Mouse (Mus musculus) testis, postnatal 14 days (tissue): ENCODE results near the gene Ugt1a10.
"Not testable (repeated sequence)": the region's sequence is repeated elsewhere in the genome, so short reads cannot be mapped to it uniquely, and the experiment has no call there.

Experiments used
- DNase-seq: peaks from one replicate; pipeline ENCODE4 v3.0.0; 2021; ENCODE audit warnings: low spot score

Gene Ugt1a10

DNA sequence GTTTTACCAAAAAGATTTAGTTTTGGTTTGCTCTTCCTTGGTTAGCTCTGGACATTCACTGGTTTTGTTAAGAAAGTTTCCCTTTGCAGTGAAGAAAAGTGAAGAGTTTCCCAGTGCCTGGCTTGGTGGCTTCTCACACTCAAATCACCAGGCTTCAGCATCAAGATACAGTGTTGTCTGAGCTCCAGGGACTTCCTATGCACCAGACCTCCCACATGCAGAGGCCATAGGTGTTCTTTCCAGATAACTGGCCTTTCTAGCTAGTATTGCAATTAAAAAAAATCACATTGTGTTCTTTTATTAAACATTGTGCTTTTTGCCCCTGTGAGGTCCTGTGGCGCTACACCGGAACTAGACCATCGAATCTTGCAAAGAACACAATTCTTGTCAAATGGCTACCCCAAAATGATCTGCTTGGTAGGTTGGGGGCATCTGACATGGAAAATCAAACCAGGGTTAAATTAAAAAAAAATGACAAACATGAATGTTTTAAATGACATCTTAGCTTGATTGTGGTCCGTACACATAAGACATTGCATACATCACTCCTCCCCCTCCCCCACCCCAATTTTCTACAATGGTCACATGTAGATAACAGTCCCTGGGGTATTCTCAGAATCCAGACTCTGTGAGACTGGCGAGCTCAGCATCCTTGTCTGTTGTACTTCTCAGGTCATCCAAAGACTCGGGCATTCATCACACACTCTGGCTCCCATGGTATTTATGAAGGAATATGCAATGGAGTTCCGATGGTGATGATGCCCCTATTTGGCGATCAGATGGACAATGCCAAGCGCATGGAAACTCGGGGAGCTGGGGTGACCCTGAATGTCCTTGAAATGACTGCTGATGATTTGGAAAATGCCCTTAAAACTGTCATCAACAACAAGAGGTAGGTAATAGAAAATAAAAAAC is 160.5 kb downstream of the Ugt1a10 start:
- peak; percentile 9 for DNase-seq

DNA sequence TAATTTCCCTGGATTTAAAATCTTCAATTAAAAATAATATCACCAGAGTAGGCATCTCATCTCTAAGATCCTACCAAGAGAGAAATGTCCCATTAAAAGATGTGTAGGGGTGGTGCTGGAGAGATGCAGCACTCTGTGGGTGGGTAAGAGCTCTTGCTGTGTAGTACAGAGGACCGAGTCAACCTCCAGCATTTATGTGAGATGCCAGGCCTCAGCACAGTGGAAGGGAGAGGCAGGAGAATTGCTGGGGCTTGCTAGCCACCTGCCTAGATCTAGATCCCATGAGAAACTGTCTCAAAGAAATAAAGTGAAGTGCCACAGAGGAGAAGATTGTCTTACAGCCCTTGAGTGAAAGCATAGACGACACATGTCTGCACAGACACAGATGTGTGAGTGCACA is 161.4 kb downstream of the Ugt1a10 start:
- DNase-seq, result no peak

DNA sequence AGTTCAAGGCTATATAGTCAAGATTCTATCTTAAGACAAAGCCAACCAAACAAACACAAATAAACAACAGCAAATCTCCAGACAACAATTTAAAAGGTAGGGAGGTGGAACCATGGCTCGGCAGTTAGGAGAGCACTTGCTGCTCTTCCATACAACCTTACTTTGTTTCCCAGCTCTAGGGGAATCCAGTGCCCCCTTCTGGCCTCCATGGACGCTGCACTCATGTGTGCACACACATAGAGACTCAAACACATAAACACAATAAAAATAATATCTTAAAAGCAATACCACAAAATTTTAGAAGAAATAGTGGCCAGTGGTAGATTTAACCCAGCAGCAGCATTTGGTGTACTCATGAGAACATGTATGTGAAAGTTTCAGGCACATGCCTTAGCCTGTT is 162.0 kb downstream of the Ugt1a10 start:
- no peak for DNase-seq

DNA sequence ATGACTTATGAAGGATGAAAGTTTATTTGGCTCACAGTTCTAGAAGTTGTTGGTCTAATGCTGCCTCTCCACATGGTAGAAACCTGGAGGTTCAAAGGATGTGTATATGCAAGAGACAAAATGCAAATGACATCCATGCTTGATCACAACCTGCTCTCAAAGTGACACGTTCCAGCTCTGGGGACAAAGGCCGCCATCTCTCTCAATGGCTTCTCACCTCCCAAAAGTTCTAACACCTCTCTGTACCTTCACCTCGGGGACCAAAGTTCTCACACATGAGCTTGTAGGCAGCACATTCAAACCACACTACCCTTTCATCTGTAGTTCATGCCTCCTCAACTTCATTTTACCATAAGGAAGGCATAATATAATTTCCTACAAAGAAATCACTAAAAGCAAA is 162.4 kb downstream of the Ugt1a10 start:
- DNase-seq, result no peak

DNA sequence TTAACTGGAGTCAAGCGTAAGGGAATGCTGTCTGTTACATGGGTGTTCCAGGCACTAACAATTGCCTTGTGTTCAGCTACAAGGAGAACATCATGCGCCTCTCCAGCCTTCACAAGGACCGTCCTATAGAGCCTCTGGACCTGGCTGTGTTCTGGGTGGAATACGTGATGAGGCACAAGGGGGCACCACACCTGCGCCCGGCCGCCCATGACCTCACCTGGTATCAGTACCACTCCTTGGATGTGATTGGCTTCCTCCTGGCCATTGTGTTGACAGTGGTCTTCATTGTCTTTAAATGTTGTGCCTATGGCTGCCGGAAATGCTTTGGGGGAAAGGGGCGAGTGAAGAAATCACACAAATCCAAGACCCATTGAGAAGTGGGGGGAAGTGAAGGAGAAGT is 162.9 kb downstream of the Ugt1a10 start:
- no peak for DNase-seq

DNA sequence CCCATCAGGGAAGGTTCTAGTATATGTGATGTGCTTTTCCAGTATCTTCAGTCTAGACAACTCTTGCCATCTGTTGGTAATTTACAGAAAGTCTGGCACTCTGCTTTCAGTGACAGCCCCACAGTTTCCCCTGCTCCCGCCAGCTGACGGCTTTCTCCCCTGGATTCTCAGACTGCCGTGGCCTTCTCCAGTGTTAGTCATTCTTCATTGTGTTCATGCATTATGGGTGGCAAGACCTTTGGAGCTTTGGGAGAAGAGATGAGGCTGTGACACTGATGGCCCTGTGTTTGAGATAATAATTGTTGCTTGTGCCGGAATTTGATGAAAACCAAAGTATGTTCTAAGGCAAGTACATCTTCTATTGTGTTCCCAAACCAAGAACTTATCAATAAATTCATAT is 163.4 kb downstream of the Ugt1a10 start:
- no peak for DNase-seq

DNA sequence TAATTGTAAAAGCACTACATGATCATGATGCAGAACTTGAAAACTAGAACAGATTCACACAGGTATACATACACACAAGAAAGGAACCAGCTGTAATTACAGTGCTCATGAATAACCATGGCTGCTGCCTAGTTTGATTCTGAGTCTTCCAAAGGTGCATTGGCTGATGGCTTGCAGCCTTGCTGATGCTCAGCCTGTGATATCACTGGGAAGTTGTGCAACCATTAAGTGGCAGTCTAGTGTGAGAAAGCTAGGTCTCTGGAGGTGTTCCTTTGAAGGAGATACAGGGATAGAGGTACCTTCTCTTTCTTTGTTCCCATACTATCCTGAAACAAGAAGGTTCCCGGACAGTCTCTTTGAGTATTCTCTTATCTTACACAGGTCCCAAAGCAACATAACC is 163.9 kb downstream of the Ugt1a10 start:
- no peak for DNase-seq

DNA sequence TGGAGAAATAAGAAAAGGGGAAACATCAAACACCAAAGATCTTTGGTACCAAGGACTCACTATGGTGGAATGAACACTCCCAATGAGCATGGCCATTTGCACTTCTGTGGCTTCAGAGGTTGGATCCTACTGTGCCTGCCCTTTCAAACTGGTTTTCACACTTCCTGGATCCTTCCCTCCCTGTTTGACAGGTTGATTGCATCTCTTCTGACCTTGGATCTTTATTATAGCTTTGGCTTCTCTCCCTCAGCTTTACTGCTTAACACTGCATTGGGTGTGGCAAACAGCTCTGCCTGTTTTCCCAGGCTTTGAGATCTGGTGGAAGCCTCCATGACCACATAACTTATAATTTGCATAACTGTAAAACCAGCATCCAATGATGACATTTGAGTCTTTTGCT is 165.1 kb downstream of the Ugt1a10 start:
- no peak for DNase-seq

DNA sequence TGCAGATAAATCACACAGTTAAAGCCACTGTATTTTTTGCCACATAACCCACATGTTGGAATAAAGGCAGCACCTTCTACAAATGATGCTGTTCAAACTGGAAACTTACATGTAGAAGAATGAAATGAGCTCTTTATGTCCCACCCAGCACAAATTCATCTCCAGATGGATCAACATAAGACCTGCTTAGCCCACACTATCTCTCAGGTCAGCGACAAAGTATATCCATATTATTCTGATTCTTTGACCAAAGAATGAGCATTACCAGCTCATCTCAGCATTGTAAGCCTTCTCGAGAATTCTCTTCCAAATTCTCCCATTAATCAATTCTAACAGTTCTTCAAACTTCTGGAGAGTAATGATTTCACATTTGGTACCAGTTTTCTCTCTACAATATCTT is 167.0 kb downstream of the Ugt1a10 start:
- no peak for DNase-seq

DNA sequence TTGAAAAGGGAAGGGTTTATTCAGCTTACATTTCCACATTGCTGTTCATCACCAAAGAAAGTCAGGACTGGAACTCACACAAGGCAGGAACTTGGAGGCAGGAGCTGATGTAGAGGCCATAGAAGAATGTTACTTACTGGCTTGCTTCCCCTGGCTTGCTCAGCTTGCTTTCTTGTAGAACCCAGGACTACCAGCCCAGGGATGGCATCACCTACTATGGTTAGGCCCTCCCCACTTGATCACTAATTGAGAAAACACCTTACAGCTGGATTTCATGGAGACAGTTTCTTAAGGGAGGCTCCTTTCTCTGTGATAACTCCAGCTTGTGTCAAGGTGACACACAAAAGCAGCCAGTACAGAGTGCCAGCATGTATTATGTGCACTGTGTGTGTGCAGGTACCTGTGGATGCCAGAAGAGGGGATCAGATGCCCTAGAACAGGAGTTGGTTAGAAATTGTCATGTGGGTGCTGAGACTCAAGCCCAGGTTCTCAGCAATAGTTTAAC is 167.9 kb downstream of the Ugt1a10 start:
- peak; percentile 12 for DNase-seq

DNA sequence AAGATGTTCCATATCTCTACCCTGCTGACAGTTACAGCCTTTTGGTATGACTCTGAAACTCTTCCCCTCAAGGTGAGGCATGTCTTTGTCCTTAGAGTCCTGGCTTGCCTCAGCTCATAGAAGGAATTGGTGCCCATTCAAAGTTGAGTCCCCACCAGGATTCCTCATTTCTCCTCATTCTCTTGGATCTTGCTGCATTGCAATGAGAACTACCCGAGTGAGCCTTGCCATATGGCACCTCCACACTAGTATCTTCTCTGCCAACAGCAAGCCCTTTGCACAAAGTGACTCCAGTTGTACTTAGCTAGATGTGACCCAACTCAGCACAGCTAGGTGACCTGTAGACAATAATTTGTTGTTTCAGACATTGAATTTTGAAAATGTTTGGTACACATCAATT is 168.4 kb downstream of the Ugt1a10 start:
- DNase-seq, result peak; percentile 18

DNA sequence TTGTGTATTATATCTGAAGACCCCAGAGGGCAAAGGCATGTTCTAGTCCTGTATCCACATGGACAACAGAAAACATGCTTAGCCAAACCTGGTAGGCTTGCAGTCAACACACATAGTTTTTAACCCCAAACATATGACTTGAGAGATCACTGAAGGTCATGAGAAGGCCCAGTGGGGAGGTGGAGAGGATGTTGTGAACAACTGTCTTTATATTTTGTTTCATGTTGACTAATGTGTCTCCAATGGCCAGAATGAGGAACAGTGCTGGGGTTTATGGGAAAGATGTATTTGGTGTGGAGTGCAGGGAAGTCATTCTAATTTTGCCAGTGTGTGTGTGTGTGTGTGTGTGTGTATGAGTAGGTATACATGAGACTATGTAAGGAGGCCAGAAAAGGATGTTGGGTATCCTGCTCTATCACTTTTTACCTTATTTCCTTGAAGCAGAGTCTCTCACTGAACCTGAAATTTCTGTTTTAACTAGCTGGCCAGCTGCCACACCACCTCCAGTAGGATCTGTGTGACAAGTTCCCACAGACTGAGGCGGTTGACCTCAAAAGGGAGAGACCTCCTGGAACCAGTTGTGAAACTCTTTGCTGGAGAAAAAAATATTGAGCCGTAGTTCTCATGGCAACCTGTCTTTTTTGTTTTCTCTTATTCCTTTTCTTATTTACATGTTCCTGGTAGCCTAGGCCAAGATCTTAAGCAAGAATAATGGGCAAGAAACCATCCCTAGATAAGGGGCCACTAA is 169.0 kb downstream of the Ugt1a10 start:
- DNase-seq, result peak; percentile 24

DNA sequence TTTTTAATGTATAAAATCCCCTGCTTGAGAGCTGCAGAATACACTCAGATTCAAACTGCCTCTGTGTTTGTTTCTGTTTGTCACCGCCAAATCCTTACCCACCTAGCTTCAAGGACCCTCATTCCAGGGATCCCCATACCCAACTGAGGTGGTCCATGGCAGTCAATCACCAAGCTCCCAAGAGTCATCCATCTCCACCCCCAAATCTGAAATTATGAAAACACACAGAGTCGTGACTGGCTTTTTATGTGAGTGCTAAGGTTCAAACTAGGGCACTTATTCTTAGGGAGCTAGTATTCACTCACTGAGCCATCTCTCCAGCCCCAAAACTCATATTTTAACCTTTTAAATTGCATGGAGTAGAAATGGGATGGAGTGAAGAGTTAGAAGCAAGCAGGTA is 170.1 kb downstream of the Ugt1a10 start:
- not testable (repeated sequence) for DNase-seq

DNA sequence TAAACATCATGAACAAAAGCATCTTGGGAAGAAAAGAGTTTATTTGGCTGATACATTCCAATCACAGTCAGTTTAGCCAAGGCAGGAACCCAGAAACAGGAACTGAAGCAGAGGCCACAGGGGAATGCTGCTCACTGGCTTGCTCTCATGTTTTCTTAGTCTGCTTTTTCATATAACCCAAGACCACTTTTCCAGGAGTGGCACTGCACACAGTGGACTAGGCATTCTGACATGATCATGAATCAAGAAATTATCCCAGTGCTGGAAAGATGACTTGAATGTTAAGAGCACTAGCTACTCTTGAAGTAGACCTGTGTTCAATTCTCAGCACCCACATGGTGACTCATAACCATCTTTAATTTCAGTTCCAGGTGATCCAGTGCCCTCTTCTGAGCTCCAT is 170.6 kb downstream of the Ugt1a10 start:
- DNase-seq, result no peak

DNA sequence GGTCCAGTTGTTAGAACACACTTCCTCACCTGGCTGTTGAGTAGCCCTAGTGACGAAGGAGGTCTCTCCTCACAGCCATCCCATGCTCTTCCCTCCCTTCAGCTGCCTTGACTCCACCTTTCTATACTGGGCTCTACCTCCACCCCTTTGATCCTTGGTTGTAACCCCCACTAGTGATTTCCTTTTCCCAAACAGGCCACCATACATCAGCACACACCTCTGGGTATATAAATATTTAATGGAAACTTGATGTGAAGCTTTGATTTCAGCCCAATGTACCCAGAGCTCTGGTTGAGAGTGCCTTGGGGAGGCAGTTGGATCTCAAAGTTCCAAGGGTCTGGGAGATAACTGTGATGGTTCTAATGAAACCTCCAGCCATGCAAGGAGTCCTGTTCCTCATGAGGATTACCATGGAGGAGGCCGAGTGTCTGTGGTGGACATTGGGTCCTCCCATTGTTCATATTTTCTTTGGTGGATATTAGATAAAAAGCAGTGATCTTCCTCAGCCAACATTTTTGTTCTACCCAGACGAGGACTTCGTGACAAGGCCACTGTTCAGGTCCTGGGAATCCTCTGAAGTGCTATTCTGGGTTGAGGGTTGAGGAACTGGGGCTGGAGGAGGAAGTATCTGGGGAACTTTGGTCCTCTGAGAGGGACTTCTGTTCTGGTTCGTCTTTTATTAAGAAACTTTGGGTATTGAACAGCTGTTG is 171.6 kb downstream of the Ugt1a10 start, which contains the start of gene Mroh2a:
Gene Mroh2a (plus strand): TSS at position 317 of the 710 bp plus-strand sequence.
- peak; percentile 8 for DNase-seq

DNA sequence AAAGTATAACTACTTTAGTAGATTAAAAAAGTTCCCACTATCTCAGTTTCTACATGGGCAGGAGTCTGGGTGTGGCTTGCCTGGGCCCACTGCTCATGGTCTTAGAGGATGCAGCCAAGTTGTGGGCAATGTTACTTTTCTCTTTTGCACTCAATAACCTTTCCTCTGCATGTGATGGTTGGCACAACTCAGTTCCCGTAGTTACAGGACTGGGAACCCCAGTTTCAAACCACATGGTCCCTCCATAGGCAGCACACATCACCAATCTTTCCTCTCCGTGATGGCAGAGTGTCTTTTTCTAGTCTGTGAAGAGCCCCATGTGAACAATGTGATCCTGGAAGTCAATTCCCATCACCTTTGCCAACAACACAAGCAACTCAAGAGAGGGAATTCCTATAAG is 172.3 kb downstream of the Ugt1a10 start:
- no peak for DNase-seq

DNA sequence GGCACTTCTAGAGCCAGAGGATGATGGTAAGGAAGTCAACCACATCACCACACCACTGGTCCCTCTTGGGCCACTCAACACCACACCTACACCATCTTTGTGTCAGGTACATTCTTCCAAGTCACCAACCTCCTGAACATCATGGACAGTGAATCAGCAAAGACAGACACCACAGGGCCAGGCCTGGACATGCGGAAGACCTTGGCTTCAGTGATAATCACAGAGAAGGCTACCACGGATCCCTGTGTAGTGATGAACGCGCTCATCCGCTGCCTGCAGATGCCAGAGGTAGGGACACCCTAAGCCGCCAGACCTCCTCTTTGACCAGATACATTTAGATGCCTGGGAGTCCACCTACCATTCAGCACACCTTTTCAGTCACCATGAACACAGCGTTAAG is 172.9 kb downstream of the Ugt1a10 start:
- DNase-seq, result no peak

DNA sequence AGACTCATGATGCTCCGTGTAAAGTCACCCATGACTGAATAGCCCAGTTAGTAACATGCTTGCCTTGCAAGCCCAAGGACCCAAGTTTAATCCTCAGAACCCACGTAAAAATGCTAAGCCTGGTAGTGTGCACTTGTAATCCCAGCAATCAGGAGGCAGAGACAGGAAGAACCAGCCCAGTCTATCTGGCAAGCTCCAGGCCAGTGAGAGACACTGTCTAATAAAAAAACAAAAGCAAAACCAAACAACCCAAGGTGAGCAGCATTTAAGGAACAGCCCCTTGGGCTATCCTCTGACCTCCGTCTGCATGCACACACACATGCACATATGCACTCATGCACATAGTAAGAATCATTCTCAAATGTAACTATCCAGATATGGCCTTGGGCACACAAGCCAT is 174.4 kb downstream of the Ugt1a10 start:
- no peak for DNase-seq

DNA sequence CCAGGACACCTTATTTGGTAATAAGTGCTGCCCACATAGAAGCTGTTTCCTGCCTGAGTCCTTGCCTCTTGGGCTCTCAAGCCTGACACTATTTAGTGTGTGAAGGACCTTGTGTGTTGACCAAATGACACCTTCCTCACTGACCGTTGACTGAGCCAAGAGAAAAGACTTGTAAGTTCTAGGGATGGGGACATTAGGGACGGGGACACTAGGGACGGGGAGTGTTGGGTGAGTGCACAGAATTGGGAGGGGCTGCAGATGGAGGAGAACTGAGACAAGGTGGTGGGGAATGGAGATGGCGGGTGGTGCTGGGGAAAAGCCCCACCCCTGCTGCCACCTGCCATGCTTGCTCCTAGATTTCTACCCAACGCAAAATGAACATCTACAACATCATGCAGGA is 174.8 kb downstream of the Ugt1a10 start:
- DNase-seq, result no peak

DNA sequence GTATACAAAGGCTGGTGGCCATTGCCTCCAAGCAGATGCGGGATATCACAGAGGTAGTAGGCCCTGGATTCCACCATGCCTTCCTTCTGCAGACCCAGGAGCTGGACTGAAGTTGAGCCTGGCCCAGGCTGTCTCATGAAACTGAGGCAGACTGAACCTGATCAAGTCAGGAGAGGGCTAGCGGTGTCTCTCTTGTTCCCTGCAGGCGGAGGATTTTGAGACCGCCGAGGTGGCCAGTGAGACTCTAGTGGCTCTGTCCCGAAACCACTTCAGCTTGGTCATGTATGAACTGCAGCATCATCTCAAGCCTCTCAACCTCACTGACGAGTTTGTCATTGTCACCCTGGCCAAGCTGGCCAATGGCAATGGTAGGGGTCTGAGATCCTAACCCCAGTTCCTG is 175.2 kb downstream of the Ugt1a10 start:
- no peak for DNase-seq

DNA sequence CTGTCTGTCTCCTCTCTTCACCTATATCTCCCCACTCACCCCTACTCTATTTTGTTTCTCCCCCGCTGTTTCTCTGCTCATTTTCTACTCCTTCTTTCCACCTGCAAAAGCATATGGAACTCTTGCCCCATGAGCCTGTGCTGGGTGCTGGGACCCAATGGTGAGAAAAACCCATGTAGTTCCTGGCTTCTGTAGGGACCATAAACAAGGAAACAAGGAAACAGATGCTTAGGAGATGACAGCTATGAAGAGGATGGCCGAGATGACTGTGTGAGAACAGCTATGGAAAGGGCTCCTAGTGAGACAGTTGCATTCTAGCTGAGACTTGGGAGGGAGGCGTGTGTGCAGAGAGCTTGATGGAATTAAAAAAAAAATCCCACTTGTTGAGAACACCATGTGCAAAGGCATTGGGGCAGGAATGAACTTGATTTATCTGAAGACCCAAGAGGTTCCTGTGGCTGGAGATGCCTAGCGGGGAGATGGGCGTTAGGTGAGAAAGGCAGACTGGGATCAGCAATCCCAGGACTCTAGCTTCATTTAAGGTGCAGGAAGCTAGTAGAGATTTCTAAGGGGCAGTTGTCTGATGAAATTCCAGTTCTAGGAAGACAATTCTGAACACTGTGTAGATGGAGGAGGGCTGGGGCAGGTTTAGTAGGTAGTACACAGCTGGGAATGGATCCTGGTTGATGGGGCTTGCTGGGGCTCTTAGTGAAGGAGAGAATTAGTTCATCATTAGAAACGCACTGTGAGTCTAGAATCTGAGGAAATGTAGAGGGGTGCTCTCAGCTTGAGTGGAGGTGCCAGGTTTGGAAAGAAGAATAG is 176.0 kb downstream of the Ugt1a10 start:
- DNase-seq, result no peak
